Mouse (Mus musculus): ENCODE results near the gene Mtfmt.

- TF ChIP-seq CTCF (IDR thresholded peaks at IDR 0.05; ENCODE audit: low read depth) (no peak), EP300 (IDR thresholded peaks at IDR 0.05; ENCODE audit: low read depth) (no peak)
Measured at GRCm38 (mm10) chr9:65407327-65407726, 28.3 kb upstream of the Mtfmt start.

Data from liver, embryonic 14.5 days (tissue).